Mouse (Mus musculus) embryonic fibroblast, embryonic 13.5 days (primary cell): Measurements from ENCODE around the gene Cog4.

ENCODE experiments used
- CTCF ChIP-seq: IDR thresholded peaks from 2 replicates; pipeline ENCODE4 v1.5.1; 2011; ENCODE audit warnings: mild to moderate bottlenecking, control low read depth, low read length, moderate library complexity, borderline replicate concordance; ENCODE audit not compliant: insufficient read depth
- POLR2A ChIP-seq: IDR thresholded peaks from 2 replicates; pipeline ENCODE4 v1.6.1; 2011; ENCODE audit warnings: low read depth, mild to moderate bottlenecking, control low read depth, low read length, moderate library complexity

DNA sequence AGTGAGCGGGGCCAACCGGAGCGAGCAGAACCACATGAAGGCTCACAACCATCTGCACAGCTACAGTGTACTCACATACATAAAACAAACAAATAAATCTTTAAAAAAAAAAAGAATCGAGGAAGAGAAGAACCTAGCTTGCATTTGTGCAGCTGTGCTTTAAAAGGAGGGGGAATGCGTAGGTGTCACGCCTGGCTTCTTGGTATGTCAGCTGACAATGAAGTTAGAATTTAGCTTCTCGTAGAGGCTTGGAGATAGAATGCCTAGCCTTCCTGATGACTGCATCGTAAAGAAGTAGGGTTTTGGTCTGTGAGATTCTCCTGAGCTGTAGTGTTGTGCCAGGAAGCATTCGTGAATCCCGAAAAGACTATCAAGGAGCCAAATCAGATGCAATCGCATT is 71.6 kb downstream of the Cog4 start:
- TF ChIP-seq POLR2A (no peak), CTCF (no peak)
